Mouse (Mus musculus) retina, adult 2 months (tissue): Measurements from ENCODE around the gene Hoxa11.

ENCODE experiments used
- DNase-seq: peaks from one replicate; pipeline ENCODE4 v3.0.0-alpha.2; 2012; ENCODE audit warnings: low read depth, low spot score

The Hoxa11 gene

GRCm38 (mm10) chr6:52220003-52220864, 25.4 kb downstream of the Hoxa11 start:
- no peak for DNase-seq

DNA sequence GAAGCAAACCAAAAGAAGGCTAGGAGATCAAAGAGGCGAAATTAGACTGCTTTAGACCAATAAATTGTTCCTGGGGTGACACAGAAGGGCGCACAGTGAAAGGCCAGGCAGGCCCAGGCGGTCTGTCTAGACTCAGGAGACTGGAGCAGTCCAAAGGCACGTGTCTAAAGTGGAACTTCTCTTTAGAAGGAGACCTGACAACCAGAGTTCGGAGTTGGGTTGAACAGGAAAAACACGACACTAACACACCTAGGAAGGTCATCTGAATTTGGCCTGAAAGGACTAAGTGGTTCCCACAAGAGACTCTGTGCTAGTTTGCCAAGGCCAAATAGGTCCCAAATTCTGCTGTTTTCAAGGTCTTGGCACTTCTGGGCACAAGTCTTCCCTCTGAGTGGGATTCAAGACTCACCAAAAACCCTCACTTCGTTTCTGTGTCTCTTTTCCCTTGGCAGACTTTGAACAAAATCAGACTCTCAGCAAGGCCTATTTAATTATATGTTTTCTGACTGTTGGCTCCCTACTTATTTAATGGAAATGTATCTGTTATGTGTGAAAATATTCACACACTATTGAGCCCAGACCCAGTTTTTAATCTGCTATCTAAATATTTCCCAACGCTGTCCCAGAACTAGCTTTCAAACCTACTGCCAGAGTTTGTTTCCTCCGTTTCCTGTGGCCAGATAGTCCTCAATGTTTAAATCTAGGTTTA, 26.2 kb downstream of the Hoxa11 start:
- DNase-seq, result no peak

- no peak for DNase-seq
Measured at GRCm38 (mm10) chr6:52218643-52219215, 26.9 kb downstream of the Hoxa11 start.

- no peak for DNase-seq
Measured at GRCm38 (mm10) chr6:52217895-52218642, 27.5 kb downstream of the Hoxa11 start.

- DNase-seq, result no peak
Measured at GRCm38 (mm10) chr6:52217459-52217768, 28.2 kb downstream of the Hoxa11 start.

DNA sequence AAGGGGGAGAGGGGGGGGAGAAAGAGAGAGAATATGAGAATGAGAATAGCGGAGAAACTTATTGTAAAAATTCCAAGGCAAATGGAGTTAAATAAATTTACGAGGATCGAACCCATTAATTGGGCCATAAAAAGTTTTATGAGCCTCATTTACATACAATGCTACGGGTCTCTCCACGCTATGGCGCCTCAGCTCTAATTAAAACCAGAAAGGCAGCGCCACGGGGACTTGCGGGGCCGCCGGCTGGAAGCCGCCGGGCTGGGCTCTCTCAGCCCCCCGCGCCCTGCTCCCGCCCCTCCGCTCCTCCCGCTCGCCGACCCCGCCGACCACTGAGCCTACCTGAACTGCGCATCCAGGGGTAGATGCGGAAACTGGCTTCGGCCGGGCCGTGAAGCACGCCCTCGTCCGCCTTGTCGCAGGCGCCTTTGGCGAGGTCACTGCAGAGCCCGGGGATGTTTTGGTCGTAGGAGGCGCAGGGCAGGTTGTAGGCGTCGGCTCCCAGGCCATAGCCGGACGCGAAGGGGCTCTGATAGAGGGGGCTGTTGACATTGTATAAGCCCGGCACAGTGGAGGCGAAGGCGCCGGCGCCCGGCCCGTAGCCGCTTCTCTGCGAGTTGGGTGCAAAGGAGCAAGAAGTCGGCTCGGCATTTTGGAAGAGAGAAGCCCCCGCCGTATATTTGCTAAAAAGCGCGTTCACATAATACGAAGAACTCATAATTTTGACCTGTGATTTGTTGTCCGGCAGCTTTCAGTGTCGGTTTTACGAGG, 28.7 kb downstream of the Hoxa11 start:
- DNase-seq, result no peak

GRCm38 (mm10) chr6:52215771-52216535, 29.7 kb downstream of the Hoxa11 start:
- DNase-seq, result no peak

DNA sequence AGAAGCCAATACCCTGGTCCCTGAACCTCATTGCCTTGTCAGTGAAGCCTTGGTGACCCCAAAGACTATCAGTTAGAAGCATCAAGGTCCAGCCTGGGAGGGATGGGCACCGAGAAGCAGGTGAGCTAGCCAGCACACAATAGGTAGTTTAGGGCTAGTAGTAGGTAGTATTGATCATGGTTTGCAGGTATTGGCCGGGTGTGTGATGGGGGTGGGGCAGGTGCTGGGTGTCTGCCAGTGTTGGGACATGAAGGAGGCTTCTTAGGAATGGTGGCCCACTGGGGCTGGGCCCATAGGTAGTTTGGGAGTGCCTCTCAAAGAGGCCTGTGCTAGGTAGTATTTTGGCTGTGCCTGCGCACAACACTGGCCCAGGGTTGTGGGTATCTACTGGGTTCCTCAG, 30.5 kb downstream of the Hoxa11 start:
- no peak for DNase-seq

DNA sequence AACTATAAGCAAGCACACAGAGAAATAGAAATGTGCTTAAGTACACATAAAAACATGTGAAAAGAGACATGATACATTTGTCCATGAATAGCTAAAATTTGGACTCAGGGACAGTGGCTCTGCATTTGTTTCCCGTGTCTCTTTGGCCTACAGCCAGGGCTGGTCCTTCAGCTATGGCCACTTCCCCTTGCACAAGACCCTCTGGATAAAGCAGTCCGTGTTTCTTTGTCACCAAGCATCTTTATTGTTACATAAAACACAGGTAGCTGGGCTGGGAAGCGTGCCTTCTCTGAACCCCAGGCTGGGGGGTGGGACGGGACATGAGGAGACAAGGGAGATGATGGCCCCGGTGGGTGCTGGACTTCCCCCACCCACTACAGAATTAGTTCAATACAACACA, 31.3 kb downstream of the Hoxa11 start:
- DNase-seq, result no peak

DNA sequence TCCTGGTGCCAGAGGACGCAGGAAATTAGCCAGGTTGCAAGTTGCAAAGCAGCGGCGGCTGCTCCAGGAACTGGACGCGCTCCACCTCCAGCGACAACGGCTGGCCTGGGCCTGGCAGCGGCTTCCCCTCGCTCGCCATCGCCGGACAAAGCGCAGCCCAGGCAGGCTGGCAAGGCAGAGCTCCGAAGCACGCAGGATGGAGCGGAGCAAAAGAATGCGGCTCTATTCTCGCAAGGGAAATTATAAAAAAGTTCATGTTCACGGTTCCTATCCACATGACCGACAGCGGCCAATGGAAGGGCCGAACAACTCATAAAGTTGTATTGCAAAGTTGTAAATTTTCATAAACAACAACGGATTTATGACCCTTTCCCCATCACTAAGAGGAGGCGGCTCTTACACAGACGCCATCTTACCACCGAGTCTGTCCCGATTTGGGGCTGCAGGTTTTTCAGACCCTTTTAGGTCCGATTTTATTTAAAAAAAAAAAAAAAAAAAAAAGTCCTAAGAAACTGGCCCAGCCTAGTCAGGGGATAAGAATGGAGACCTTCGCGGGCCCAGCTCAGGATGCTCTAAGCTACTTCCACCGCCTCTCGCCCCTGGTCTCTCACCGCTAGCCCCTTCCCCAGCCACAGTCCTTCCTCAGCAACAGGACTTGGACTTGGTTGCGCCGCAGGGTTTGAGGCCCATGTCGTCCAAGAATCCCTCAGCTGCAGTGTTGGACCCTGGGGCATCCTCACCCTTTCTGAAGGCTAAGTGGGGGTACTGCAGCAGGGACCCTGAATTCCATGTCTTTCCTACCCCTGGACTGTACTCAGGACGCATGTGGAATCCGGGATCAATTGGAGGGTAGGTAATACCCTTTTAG, 32.3 kb downstream of the Hoxa11 start, which contains the start of the genes Hoxa3 and Gm28308:
Gene Hoxa3, minus strand, starts transcription at position 218 of the 868 bp plus-strand sequence.
Gene Gm28308, minus strand, starts transcription at position 221 of the 868 bp plus-strand sequence.
- no peak for DNase-seq

GRCm38 (mm10) chr6:52212556-52213118, 33.0 kb downstream of the Hoxa11 start:
- DNase-seq, result no peak

GRCm38 (mm10) chr6:52211961-52212360, 33.6 kb downstream of the Hoxa11 start:
- no peak for DNase-seq

- DNase-seq, result no peak
Measured at GRCm38 (mm10) chr6:52211170-52211935, 34.3 kb downstream of the Hoxa11 start.

- no peak for DNase-seq
Measured at GRCm38 (mm10) chr6:52209685-52210046, 35.9 kb downstream of the Hoxa11 start.

- no peak for DNase-seq
Measured at GRCm38 (mm10) chr6:52208868-52209684, 36.5 kb downstream of the Hoxa11 start.

DNA sequence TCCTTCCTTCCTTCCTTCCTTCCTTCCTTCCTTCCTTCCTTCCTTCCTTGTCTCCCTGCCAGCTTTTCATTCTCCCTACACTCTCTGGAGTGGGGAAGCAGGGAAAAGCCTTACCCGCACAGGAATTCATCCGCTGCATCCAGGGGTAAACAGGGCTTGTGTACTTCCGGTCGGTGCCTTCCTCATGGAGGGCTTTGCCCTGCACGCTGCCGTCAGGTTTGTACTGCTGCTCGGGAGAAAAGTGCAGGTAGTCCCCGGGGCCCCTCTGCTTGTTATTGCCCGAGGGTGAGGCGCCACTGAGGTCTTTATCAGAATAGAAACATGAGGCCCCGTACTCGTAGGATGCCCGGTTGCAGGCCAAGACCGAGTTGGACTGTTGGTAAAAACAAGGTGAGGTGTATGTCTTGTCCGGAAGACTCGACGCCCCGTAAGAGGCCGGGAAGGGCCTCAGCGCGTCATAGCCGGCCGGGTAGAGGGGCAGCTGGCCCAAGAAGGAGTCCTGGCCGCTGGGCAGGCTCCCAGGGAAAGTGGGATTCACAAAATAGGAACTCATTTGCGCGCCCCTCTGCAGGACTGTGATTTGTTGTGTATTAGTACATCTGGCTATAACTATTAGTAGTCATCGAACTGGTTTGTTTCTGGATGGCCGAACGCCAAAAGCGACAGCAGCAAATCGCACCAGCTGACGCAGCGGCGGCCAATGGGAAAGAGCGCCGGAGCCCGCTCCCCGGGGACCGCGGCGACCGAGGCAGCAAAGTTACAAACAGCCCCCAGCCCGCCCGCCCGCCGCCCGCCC, 37.3 kb downstream of the Hoxa11 start, which contains the start of gene Hoxa6:
Gene Hoxa6, minus strand, starts transcription at position 651 of the 796 bp plus-strand sequence.
- no peak for DNase-seq

DNA sequence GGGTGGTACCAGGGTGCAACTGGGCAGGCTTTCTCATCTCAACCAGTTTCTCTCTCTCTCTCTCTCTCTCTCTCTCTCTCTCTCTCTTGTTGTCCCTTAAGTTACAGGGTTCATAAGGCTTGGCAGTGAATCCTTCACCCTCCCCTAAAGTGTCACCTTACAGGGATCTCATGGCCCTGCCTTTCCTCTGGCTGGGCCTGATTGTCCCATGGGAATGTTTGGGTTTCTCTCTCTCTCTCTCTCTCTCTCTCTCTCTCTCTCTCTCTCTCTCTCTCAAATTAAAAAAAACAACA, 38.0 kb downstream of the Hoxa11 start:
- no peak for DNase-seq
